Mouse (Mus musculus) skeletal muscle tissue, adult 2 months (tissue): ENCODE data around the gene Fry.

Experiments used
- DNase-seq: peaks from one replicate; pipeline ENCODE4 v3.0.0-alpha.2; 2012; ENCODE audit warnings: low read depth, low spot score

The Fry gene

DNA sequence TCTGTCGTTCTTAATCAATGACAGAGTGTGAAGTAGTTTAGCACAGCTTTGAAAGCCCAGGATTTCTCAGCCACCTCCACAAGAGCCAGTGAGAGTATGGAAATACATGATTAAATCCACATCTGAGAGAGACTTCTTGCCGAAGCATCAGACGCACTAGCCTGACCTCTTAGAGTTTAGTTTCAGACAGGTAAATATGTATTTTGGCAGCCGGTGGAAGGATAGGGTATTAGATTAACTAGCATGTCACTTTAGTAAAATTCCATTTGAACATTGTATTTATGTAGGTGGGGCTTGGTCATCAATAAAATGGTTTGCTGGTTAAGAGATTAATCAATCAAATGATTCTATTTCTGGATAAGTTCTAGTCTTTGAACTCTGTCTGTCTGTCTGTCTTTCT, 152.0 kb downstream of the Fry start:
- no peak for DNase-seq

- no peak for DNase-seq
Measured at GRCm38 (mm10) chr5:150272173-150272572, 153.7 kb downstream of the Fry start.

- no peak for DNase-seq
Measured at GRCm38 (mm10) chr5:150275314-150275713, 156.9 kb downstream of the Fry start.

- DNase-seq: no peak
Measured at GRCm38 (mm10) chr5:150276611-150277010, 158.2 kb downstream of the Fry start.

GRCm38 (mm10) chr5:150279387-150279786, 160.9 kb downstream of the Fry start:
- no peak for DNase-seq

DNA sequence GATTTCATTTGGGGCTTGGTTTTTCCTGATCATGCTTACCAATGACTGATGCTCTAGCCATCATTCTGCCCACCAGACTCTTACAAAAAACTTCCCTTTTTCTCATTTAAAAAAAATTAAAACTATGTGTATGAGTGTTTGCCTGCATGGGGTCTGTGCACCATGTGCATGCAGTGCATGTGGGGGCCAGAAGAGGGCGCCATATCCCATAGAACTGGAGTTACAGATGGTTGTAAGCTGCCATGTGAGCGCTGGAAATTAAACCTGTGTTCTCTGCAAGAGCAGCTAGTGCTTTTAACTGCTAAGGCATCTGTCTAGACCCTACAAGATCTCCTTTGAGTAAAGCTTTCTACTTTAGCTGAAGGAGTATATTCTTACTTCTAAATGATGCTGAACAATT, 162.6 kb downstream of the Fry start:
- no peak for DNase-seq

DNA sequence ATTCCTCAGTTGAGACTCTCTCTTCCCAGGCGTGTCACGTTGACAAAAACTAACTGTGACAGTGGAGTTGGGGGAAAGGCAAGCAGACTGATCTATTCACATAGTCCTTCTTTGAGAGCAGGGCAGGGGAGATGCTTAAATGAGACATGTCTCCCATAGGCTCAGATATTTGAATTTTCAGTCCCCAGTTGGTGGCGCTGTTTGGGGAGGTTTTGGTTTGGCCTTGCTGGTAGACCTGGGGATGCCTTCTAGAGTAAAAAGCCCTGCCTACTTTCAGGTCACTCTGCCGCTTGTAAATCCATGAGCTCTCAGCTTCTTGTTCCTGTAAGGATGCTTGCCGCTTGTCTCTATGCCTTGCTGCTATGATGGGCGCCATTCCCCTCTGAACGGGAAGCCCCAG, 163.6 kb downstream of the Fry start:
- DNase-seq: no peak

DNA sequence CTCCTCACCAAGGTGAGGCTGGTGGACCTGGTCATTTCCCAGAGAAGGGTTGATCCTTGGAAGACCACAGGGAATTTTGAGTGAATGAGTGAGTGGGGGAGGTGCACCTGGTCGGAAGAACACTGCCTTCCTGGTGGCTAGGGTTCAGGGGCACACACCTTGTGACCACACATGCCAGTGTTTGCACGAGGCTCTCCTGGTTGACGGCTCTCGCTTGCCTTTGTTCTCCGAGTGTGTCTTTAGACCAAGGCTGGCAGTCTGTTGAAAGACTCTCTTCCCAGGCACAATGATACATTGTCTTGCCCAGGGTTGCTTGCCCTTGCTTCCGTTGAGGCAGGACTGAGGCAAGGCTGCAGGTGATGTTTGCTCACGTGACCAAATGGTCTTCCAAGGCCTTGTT, 169.5 kb downstream of the Fry start:
- no peak for DNase-seq

DNA sequence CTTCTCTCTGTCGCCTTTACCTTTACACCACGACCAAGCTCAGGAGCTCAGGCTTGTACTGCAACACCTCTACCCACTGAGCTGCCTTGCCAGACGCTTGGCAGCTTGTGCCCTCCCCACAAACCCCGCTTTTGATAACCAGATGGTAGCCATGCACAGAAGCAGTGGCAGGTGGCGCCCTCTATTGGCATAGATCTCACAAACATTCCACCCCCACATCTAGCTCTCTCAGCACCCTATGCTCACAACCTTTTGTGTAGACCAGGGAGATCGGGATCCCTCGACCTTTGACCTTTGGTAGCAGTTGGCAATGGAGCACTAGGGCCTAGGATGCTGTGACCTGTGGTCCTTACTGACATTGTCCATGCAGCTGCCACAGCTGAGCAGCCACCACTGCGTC, 171.2 kb downstream of the Fry start:
- DNase-seq: no peak

DNA sequence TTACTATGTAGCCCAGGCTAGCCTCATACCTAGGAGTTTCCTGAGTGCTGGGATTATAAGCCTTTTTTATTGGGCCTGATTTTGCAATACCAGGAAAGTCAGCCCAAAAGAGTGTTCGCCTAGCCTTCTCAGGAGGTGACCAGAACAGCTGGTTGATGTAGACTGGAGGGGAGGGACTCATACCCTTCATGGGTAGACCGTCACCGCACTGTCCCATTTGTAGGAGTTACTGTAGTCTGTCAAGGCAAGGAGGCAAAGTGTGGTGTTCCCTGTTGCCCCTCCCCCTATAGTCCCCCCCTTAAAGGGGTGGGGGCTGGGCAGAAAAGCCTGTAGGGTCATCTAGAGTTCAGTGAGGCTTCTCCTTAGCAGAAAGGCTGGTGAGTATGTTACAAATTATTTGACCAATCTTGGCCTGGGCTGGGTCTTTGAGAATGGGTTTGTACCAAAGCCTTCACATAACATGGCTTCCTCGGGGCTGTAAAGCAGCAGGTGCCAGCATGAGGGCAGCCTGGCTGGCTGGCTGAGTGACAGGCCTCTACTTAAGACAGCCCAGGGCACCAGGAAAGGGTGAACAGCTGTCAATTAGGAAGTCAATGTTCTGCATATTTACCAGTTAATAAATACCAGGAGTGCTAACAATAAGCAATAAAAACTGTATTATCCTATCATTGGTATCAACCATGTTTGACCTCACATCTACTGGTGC, 172.2 kb downstream of the Fry start:
- no peak for DNase-seq

DNA sequence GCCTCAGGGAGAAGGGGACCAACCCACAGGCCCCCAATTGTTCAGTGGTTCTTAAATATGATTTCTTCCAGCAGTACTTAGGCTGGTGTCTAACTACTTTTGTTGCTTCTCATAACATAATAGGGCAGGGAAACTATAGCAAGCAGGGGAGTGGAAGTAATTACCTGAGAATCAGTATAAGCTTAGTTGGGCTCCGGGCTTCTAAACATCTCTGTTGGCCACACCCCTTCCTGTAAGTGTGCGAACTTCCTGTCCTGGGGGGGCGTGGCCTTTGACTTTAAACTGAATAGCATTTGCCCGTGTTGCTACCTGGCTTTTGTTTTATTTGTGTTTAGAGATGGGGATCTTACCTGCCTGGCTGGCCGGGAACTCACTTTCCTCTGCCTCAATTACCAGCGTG, 172.8 kb downstream of the Fry start:
- DNase-seq: no peak

GRCm38 (mm10) chr5:150292186-150292585, 173.7 kb downstream of the Fry start:
- DNase-seq: no peak

DNA sequence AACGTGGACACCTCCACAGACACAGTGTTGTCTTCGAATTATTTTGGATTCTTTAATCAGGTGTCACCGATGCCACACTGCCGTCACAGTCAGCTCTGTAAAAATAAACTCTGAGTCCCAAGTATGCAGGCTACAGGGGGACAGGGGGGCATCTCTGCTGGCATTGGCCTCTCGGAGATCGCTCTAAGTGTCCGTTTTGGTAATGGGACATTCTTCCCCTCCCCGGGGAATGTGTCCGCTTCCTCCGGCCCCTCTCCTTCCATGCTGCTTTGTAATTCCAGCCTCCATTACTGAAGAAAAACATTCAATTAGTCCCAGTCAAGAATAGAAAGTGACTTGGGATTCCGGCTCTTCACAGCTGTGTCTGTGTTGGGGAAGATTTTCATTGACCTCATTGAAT, 175.9 kb downstream of the Fry start:
- no peak for DNase-seq

- DNase-seq: peak; percentile 79
Measured at GRCm38 (mm10) chr5:150295096-150295495, 176.7 kb downstream of the Fry start.

GRCm38 (mm10) chr5:150298969-150299368, 180.5 kb downstream of the Fry start:
- no peak for DNase-seq

GRCm38 (mm10) chr5:150302123-150302522, 183.7 kb downstream of the Fry start:
- no peak for DNase-seq

GRCm38 (mm10) chr5:150302996-150303395, 184.6 kb downstream of the Fry start:
- DNase-seq: peak; percentile 55

DNA sequence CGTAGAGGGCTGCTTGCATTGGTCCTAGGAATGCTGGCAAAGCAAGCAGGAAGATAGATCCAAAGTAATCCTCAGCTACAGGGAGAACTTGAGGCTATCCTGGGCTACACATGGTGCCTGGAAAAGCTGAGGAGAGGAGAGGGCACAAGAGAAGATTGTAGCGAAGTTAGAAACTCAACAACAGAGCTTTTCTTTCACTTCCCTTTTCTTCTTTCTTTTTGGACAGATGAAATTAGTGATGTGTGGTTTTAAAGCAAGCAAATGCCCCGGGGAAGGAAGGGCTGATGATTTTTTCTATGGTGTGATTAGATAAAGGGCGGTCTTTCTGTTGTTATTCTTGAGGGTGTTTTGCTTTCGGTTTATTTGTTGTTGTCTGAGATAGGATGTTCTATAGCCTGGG, 188.1 kb downstream of the Fry start:
- no peak for DNase-seq

GRCm38 (mm10) chr5:150313229-150313628, 194.8 kb downstream of the Fry start:
- no peak for DNase-seq

GRCm38 (mm10) chr5:150314582-150314981, 196.1 kb downstream of the Fry start:
- DNase-seq: no peak

GRCm38 (mm10) chr5:150325411-150325810, 207.0 kb downstream of the Fry start:
- DNase-seq: no peak

GRCm38 (mm10) chr5:150328686-150329085, 210.2 kb downstream of the Fry start:
- DNase-seq: peak; percentile 72

DNA sequence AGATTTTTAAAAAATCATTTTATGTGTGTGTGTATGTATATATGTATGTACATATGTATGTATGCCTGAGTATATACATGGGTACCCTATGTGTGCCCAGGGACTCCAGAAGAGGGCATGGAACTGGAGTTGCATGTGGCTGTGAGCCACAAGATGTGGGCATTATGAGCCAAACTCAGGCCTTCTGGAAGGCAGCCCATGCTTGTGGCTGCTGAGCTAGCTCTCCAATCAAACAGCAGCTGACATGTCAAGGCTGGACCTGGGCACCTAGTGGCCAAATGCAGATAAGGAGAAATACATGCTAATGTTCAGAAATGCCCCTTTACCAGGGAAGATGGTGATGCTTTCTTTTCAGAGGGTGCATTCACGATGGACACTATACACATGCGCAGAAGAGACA, 213.4 kb downstream of the Fry start:
- DNase-seq: peak; percentile 67

DNA sequence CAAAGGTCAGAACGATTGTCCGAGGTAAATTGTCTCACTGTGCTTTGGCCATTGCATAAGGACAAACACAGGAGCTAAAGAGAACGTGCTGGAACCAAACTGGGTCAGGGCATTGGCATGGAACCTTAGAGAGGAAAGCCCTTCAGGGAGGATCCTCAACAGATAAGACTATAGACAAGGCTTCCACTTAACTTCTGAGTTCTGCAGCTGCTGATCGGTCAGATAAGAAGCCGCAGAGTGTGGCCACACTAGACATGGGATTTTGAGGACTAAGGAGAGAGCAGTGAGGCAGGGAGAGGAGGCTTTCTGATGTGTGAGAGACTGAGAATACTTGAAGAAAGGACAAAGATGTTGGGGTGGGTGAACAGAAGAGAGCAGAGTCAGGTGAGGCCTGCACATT, 214.4 kb downstream of the Fry start:
- no peak for DNase-seq
